Mouse (Mus musculus): ENCODE measurements around the gene Capn5.

The Capn5 gene

GRCm38 (mm10) chr7:98148721-98149407 is 29.2 kb downstream of the Capn5 start:
- no peak for DNase-seq (ENCODE audit: low spot score)

GRCm38 (mm10) chr7:98147766-98148165 is 30.3 kb downstream of the Capn5 start:
- DNase-seq (ENCODE audit: low spot score): no peak

GRCm38 (mm10) chr7:98146447-98146845 is 31.6 kb downstream of the Capn5 start:
- no peak for DNase-seq (ENCODE audit: low spot score)

GRCm38 (mm10) chr7:98145842-98146446 is 32.1 kb downstream of the Capn5 start:
- no peak for DNase-seq (ENCODE audit: low spot score)

GRCm38 (mm10) chr7:98145402-98145801 is 32.7 kb downstream of the Capn5 start, which contains the start of gene Omp:
Gene Omp, minus strand, starts transcription at chr7:98145502.
- no peak for DNase-seq (ENCODE audit: low spot score)

GRCm38 (mm10) chr7:98142648-98143047 is 35.4 kb downstream of the Capn5 start:
- no peak for DNase-seq (ENCODE audit: low spot score)

- DNase-seq (ENCODE audit: low spot score): no peak
These were observed 35.8 kb downstream of the Capn5 start for GRCm38 (mm10) chr7:98142247-98142646.

GRCm38 (mm10) chr7:98141206-98141605 is 36.9 kb downstream of the Capn5 start:
- DNase-seq (ENCODE audit: low spot score): peak; percentile 65

GRCm38 (mm10) chr7:98140597-98140996 is 37.5 kb downstream of the Capn5 start:
- no peak for DNase-seq (ENCODE audit: low spot score)

GRCm38 (mm10) chr7:98139216-98139615 is 38.9 kb downstream of the Capn5 start:
- DNase-seq (ENCODE audit: low spot score): no peak

- DNase-seq (ENCODE audit: low spot score): no peak
These were observed 40.1 kb downstream of the Capn5 start for GRCm38 (mm10) chr7:98137995-98138394.

- DNase-seq (ENCODE audit: low spot score): no peak
These were observed 40.5 kb downstream of the Capn5 start for GRCm38 (mm10) chr7:98137583-98137982.

- DNase-seq (ENCODE audit: low spot score): no peak
These were observed 46.3 kb downstream of the Capn5 start for GRCm38 (mm10) chr7:98131751-98132150.

GRCm38 (mm10) chr7:98125473-98125872 is 52.6 kb downstream of the Capn5 start:
- no peak for DNase-seq (ENCODE audit: low spot score)

GRCm38 (mm10) chr7:98124701-98125100 is 53.4 kb downstream of the Capn5 start:
- DNase-seq (ENCODE audit: low spot score): no peak

GRCm38 (mm10) chr7:98121673-98122072 is 56.4 kb downstream of the Capn5 start:
- DNase-seq (ENCODE audit: low spot score): no peak

GRCm38 (mm10) chr7:98121241-98121640 is 56.8 kb downstream of the Capn5 start:
- DNase-seq (ENCODE audit: low spot score): no peak

GRCm38 (mm10) chr7:98120325-98120724 is 57.7 kb downstream of the Capn5 start:
- DNase-seq (ENCODE audit: low spot score): peak; percentile 88

GRCm38 (mm10) chr7:98119961-98120232 is 58.2 kb downstream of the Capn5 start:
- DNase-seq (ENCODE audit: low spot score): no peak

GRCm38 (mm10) chr7:98119179-98119960 is 58.7 kb downstream of the Capn5 start, which contains the start of gene Myo7a:
Gene Myo7a, minus strand, starts transcription at chr7:98119524.
- peak; percentile 56 for DNase-seq (ENCODE audit: low spot score)

GRCm38 (mm10) chr7:98117012-98117660 is 60.9 kb downstream of the Capn5 start:
- no peak for DNase-seq (ENCODE audit: low spot score)

GRCm38 (mm10) chr7:98114656-98115055 is 63.4 kb downstream of the Capn5 start:
- DNase-seq (ENCODE audit: low spot score): no peak

GRCm38 (mm10) chr7:98111233-98111632 is 66.8 kb downstream of the Capn5 start:
- peak; percentile 48 for DNase-seq (ENCODE audit: low spot score)

Measured in retina, embryonic 14.5 days (tissue).